Mouse (Mus musculus): ENCODE results near the gene Gpr83.

GRCm38 (mm10) chr9:14909981-14910380 lies 50.0 kb downstream of the Gpr83 start:
- no peak for TF ChIP-seq POLR2A (IDR thresholded peaks at IDR 0.05; ENCODE audit: control insufficient read depth, extremely low read depth, insufficient read depth, low read length, poor library complexity)
- no peak for TF ChIP-seq CTCF (IDR thresholded peaks at IDR 0.05; ENCODE audit: borderline replicate concordance, control insufficient read depth, extremely low read depth, insufficient read depth, low read length, poor library complexity)
